Mouse (Mus musculus) erythroblast, embryonic 14.5 days (primary cell): Measurements from ENCODE around the gene Speg.

Source experiments
- GATA1 ChIP-seq: IDR thresholded peaks from 2 replicates; pipeline ENCODE4 v1.6.1; 2012; ENCODE audit warnings: low read length, inconsistent platforms, mixed read lengths
- TAL1 ChIP-seq: IDR thresholded peaks from 3 replicates; pipeline ENCODE4 v1.6.1; 2012; ENCODE audit warnings: low read length, inconsistent platforms, mixed read lengths

- TF ChIP-seq GATA1 (no peak), TAL1 (no peak)
Measured at GRCm38 (mm10) chr1:75477966-75478290, 102.8 kb downstream of the Speg start.
